Mouse (Mus musculus): Measurements from ENCODE around the gene Prss36. TPM values are rescaled to one million over a fixed set of nuclear protein-coding genes. Genes with fewer than 3 reads are reported as not detected.

The Prss36 gene
- total RNA-seq (2023): 1 to 10 TPM in 1 of 2 experiments, under 1 TPM in 1; 0.74 to 1.5 TPM

DNA sequence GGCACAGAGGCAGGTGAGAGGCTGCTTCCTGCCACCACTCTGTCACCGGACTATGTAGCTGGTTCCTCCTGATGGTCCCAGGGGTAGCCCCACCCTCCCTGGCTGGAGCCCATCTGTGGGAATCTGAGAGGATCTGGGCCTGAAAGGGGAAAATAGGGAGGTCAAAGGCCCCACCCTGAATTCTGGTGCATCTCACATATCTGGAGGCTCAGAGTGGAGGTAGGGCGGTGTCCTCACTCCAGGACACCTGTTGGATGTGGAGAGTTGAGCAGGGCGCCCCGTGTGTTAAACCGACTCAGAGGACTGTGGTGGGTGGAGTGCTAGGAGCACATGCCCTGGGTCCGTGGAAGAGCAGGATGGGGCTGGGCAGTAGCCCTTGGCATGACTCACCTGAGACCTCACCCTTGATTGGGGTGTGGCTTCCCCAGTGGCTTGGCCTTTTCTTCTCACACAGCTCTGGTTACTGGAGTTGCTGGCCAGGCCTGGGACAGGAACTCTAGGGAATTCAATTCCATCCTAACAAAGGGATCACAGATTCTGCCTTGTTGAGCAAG is at the start of gene Prss36:
Prss36 (minus strand) TSS at position 256 of the 554 bp plus-strand sequence.

DNA sequence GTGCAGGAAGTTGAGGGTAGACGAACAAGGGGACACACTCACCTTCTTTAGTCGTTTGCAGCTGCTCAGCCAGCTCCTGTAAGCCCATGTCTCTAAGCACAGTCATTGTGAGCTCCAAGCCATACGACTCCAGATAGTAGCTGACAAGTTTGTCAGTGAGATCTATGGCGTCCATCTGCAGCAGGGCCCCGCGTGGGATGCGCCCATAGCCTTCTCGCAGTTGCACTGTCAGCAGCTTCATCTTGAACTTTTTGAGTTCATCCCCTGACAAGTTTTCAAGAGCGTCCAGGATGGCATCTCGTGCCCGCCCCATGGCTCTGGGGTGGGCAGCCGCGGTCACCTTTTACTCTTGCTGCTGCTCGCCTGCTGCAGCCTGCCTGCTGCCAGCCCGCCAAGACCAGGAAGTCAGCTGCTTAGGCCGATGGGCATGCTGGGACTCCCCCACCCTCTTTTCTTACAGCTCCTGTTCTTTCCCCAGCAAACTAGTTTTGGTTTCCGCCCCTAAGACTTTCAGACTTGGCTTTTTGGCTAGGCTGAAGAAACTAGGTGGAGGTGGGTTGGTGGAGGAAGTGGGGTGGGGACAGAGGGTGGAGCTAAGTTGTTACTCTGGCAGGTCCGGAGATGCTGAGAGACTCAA is 46.9 kb upstream of the Prss36 start, which contains the start of gene Pycard:
Pycard (minus strand) TSS at position 527 of the 637 bp plus-strand sequence.

DNA sequence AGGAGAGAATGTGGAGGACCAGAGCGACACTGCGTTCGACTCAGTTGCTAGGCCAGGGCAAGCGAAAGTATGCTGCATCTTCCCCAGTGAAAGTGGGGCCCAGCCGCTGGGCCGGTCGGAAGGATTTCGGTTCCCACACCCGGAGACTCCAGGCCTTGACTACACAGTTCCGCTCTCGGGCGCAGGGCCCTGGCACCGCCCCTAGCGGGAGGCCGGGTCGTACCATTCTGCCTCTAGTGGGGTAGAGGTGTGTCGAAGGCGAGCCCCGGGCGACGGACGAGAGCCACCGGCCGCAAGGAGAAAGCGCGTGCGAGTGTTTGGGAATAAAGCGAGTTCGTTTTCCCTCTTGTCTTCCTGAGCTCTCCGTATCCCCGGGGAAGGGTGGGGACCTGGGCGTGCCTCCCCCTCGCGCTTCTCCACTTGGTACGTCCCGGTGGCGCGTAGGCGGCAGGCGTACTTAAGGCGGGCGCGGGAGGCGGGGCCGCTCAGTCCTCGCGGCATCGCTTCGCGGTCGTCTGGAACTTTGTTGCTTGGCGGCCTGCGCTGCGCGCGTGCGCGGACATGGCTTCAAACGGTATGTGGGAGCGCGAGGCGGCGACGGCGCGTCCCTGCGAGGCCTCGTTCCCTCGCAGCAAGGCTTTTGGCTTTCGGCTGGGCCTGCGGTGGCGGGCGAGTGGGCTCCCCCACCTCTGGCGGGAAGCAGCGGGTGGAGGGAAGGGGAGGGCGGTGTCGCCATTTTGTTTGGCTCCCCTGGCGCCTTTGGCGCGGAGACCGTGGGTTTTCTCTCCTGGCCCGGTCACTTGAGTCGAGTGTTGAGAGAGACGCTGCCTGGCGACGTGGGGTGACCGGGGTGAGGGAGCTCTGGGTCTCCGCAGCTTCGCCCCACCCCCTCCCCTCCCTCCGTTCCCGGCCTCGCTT is 20.7 kb upstream of the Prss36 start, which contains the start of gene Fus:
Fus (plus strand) TSS at position 454 of the 918 bp plus-strand sequence.

DNA sequence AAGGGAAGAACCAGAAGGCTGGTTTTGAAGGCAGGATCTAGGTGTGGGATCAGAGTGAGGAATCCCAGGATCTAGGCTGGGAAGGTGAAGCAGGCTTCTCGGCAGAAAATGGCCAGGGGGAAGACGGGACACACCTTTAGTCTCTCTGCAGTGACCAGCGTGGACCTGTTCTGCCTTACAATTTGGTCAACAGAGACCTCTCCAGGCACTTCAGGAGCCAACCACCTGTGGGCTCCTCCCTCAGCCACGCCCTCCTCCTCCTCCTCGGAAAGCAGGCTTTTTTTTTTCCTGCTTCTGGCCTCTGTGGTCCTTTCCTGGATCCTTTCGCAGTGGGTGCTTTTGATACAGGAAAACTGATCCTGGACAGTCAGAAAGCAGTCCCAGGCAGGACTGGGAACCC is 16.6 kb downstream of the Prss36 start, which contains the start of gene Prss8:
Prss8 (minus strand) TSS at position 182 of the 400 bp plus-strand sequence.

DNA sequence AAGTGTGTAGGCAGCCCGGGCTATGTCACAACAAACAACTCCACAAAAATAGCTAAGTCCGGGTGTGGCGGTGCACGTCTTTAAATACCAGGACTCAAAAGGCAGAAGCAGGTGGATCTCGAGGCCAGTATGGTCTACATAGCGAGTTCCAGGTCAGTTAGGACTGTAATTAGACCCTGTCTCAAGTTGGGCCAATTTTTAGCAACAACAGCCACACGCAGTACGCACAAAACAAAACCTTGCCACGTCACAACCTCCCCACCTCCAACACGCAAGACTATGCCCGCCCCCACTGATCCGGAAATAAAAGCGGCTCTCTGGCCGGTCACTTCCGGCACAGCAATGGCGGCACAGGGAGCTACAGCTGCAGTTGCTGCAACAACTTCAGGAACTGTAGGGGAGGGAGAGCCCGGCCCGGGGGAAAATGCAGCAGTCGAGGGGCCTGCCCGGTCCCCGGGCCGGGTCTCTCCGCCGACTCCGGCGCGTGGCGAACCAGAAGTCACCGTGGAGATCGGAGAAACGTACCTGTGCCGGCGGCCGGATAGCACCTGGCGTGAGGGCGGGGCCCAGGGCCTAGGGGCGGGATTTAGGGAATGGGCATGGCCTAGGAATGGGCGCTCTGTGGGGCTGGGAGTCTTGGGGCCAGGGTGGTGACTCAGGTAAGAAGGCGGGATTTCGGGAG is 34.2 kb downstream of the Prss36 start, which contains the start of gene Kat8:
Kat8 (plus strand) TSS at position 327 of the 682 bp plus-strand sequence.

DNA sequence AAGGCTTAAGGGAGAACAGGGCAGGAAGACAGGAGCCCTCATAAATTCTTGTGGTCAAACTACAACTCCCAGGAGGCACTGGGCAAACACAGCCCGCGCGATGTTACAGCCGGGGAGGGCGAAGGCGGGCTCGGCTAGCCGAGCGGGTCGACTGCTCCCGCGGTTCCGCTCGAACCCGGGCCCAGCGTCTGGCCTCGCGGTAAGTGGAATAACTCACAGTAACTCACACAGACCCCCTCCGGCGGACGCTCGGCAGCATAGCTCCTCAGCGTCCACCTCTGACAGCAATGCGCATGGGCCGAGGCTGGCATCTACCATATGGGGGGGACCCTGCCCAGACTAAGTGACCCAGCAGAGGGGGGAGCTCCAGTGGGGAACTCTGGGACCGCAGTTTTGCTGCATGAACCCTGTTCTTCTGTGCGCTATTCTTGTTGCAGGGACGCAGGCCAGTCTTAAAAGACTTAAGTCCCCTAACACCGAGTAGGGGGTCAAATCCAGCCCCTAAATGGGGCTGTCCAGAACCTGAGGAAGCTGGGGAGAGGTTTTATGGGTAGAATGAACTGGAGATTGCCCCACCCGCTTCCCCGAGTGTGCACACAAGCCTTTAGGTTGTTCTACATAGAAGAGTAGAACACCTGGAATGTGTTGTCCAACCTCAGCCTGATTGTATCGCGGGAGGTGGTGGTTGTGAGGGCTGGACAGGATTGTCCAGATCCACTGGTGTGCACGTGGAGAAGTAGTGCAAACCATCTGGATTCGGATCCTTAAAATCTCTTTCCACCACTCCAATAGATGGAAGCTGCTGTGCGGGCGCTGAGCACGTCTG is 42.3 kb downstream of the Prss36 start, which contains the start of gene Bckdk:
Bckdk (plus strand) TSS at position 112 of the 826 bp plus-strand sequence.

DNA sequence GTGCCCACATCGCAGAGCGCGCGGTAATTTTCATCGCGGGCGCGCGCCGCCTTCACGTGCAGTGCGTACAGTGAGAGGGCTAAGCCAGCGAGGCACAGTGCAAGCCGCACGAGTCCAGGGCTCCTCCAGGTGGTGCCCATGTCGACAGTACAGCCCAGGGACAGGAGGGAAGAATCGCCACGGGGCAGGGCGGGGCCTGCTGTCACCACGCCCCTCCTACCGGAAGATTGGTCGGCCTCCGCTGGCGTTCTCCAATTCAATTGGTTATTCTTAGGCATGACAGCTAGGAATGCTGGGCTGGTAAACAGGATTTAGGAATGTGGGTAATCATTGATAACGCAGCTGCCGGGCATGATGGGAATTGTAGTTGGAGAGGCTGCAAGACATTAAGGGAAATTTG is 51.1 kb downstream of the Prss36 start, which contains the start of the genes Gm21974 and Vkorc1:
Gm21974 (minus strand) TSS at position 13 of the 400 bp plus-strand sequence.
Vkorc1 (minus strand) TSS at position 176 of the 400 bp plus-strand sequence.

DNA sequence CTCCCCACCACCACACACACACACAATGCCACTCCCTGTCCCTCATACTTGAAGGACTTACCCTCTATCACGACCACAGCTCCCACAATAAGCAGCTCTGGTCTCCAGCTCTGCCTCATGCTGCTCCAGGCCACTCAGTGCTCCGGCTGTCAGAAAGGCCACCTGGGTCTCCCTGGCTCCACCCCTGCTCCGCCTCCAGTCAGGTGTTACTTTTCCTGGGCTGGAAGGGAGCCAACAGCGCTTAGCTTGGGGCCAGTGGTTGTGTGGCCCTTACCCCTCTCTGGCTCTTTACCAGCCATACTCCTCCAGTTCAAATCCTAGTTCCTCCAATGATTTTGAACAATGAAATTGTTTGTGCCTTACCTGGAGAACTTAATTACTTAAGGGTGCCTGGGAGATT is 55.7 kb downstream of the Prss36 start, which contains the start of gene Prss53:
Prss53 (minus strand) TSS at position 173 of the 400 bp plus-strand sequence.

Other genes with a start within 250 kb of the Prss36 start
- gene Bcl7c, start 237.8 kb downstream of the Prss36 start, total RNA-seq (2023): 10 to 100 TPM; 32.3 to 36.4 TPM
- not detected for gene Ctf1, start 234.0 kb downstream of the Prss36 start, total RNA-seq (2023)
- not detected for gene Ctf2, start 214.6 kb downstream of the Prss36 start, total RNA-seq (2023)
- gene Fbxl19, start 202.2 kb downstream of the Prss36 start, total RNA-seq (2023): 10 to 100 TPM in 1 of 2 experiments, 1 to 10 TPM in 1; 6.8 to 11.5 TPM
- gene Orai3, start 176.9 kb downstream of the Prss36 start, total RNA-seq (2023): 10 to 100 TPM; 13.5 to 17.7 TPM
- 10 to 100 TPM; 79.5 to 80.7 TPM for gene Setd1a, start 170.1 kb downstream of the Prss36 start, total RNA-seq (2023)
- not detected for gene Gm49388, start 161.1 kb downstream of the Prss36 start, total RNA-seq (2023)
- gene Hsd3b7, start 146.1 kb downstream of the Prss36 start, total RNA-seq (2023): 1 to 10 TPM; 4.7 to 7.1 TPM
- 100 to 1,000 TPM; 144 to 145 TPM for gene Stx4a, start 122.4 kb downstream of the Prss36 start, total RNA-seq (2023)
- gene Stx1b, start 122.2 kb downstream of the Prss36 start, total RNA-seq (2023): not detected
- gene Zfp646, start 70.5 kb downstream of the Prss36 start, total RNA-seq (2023): 100 to 1,000 TPM in 1 of 2 experiments, 10 to 100 TPM in 1; 99.7 to 102 TPM
- 10 to 100 TPM; 24.2 to 27.3 TPM for gene Zfp668, start 69.9 kb downstream of the Prss36 start, total RNA-seq (2023)
- under 1 TPM; 0.53 to 0.76 TPM for gene Prss53, start 55.8 kb downstream of the Prss36 start, total RNA-seq (2023)
- gene Gm21974, start 51.3 kb downstream of the Prss36 start, total RNA-seq (2023): not detected
- 10 to 100 TPM; 12.4 to 16.7 TPM for gene Vkorc1, start 51.1 kb downstream of the Prss36 start, total RNA-seq (2023)
- 10 to 100 TPM; 24.6 to 33.4 TPM for gene Bckdk, start 42.6 kb downstream of the Prss36 start, total RNA-seq (2023)
- 10 to 100 TPM; 41.0 to 43.8 TPM for gene Kat8, start 34.2 kb downstream of the Prss36 start, total RNA-seq (2023)
- gene Prss8, start 16.6 kb downstream of the Prss36 start, total RNA-seq (2023): not detected
- gene Fus, start 20.7 kb upstream of the Prss36 start, total RNA-seq (2023): 100 to 1,000 TPM; 709 to 864 TPM
- 10 to 100 TPM; 45.2 to 62.4 TPM for gene Pycard, start 47.1 kb upstream of the Prss36 start, total RNA-seq (2023)
- 1 to 10 TPM; 1.3 to 6.0 TPM for gene Trim72, start 57.2 kb upstream of the Prss36 start, total RNA-seq (2023)
- 1 to 10 TPM in 1 of 2 experiments, under 1 TPM in 1; 0.83 to 2.7 TPM for gene Itgam, start 115.9 kb upstream of the Prss36 start, total RNA-seq (2023)
- not detected for gene Gm49368, start 116.0 kb upstream of the Prss36 start, total RNA-seq (2023)
- gene Itgax, start 182.8 kb upstream of the Prss36 start, total RNA-seq (2023): 1 to 10 TPM; 1.4 to 5.0 TPM
- 1 to 10 TPM; 4.5 to 5.0 TPM for gene Itgad, start 207.7 kb upstream of the Prss36 start, total RNA-seq (2023)